Mouse (Mus musculus) CH12.LX (cell line): ENCODE data around the gene Ankrd50. TPM values are rescaled to one million over a fixed set of nuclear protein-coding genes. Genes with fewer than 3 reads are reported as not detected.

Experiments used
- DNase-seq: peaks from one replicate; pipeline ENCODE4 v3.0.0-alpha.2; 2013; ENCODE audit errors: extremely low read depth
- H3K27ac ChIP-seq: 2 replicates; pipeline ENCODE4 v1.5.1; 2012; ENCODE audit warnings: low read depth, mild to moderate bottlenecking, control low read depth, moderate library complexity; ENCODE audit not compliant: insufficient read depth
- H3K27me3 ChIP-seq: replicated peaks from 2 replicates; pipeline ENCODE3; 2012; ENCODE audit warnings: inconsistent platforms
- H3K36me3 ChIP-seq, 2 experiments: replicated peaks in 1 of 2; 2 replicates each; pipeline versions ENCODE3 to v1.6.1; 2012; ENCODE audit warnings: inconsistent platforms in 1 of 2, low read length in 1 of 2, mild to moderate bottlenecking in 1 of 2, mixed read lengths in 1 of 2, moderate library complexity in 1 of 2; ENCODE audit not compliant: control insufficient read depth in 1 of 2, insufficient read depth in 1 of 2
- H3K4me1 ChIP-seq, 2 experiments: 2 replicates each; pipeline ENCODE4 v1.6.1; 2012; ENCODE audit warnings: inconsistent platforms in 1 of 2, moderate library complexity in 1 of 2; ENCODE audit not compliant: insufficient read depth in 2 of 2, control insufficient read depth in 1 of 2
- H3K4me2 ChIP-seq: 2 replicates; pipeline ENCODE4 v1.6.1; 2012; ENCODE audit warnings: low read depth, mild to moderate bottlenecking, control low read depth; ENCODE audit not compliant: poor library complexity, insufficient read depth, severe bottlenecking
- H3K4me3 ChIP-seq, 3 experiments: fragments of 150-350 bp in 1 of 3; sonication (generic) in 1 of 3; replicated peaks in 1 of 3; 2 replicates each; pipeline versions ENCODE3 to v1.5.1; 2011 to 2012; ENCODE audit warnings: low read depth in 2 of 3, low read length in 2 of 3, mild to moderate bottlenecking in 2 of 3, moderate library complexity in 2 of 3, control low read depth in 1 of 3, improper control_type of control experiment in 1 of 3, inconsistent platforms in 1 of 3, mixed read lengths in 1 of 3; ENCODE audit not compliant: poor library complexity in 1 of 3
- H3K79me2 ChIP-seq: replicated peaks from 2 replicates; pipeline ENCODE4 v1.6.1; 2012; ENCODE audit warnings: mild to moderate bottlenecking, moderate library complexity; ENCODE audit not compliant: control insufficient read depth, poor library complexity, insufficient read depth, severe bottlenecking; ENCODE audit errors: extremely low read depth
- H3K9ac ChIP-seq: 2 replicates; pipeline ENCODE4 v1.6.1; 2012; ENCODE audit warnings: low read depth, mild to moderate bottlenecking, control low read depth, moderate library complexity; ENCODE audit not compliant: insufficient read depth
- H3K9me3 ChIP-seq: replicated peaks from 2 replicates; pipeline ENCODE3; 2012; ENCODE audit warnings: low read length, inconsistent platforms, mixed read lengths
- CHD1 ChIP-seq: IDR thresholded peaks from 2 replicates; pipeline ENCODE4 v1.6.1; 2012; ENCODE audit warnings: low read depth, low read length, improper control_type of control experiment, inconsistent platforms
- CHD2 ChIP-seq: IDR thresholded peaks from 2 replicates; pipeline ENCODE4 v1.6.1; 2011; ENCODE audit warnings: low read length, improper control_type of control experiment
- CTCF ChIP-seq, 2 experiments: IDR thresholded peaks in 1 of 2; conservative IDR thresholded peaks in 1 of 2; 2 replicates each; pipeline ENCODE4 v1.5.1; 2011 to 2012; ENCODE audit warnings: low read depth in 2 of 2, low read length in 2 of 2, improper control_type of control experiment in 1 of 2, inconsistent platforms in 1 of 2, mild to moderate bottlenecking in 1 of 2, moderate library complexity in 1 of 2
- ELF1 ChIP-seq: IDR thresholded peaks from 2 replicates; pipeline ENCODE4 v1.6.1; 2014; ENCODE audit warnings: low read depth, mild to moderate bottlenecking, inconsistent platforms, low read length, improper control_type of control experiment
- ETS1 ChIP-seq: conservative IDR thresholded peaks from 2 replicates; pipeline ENCODE4 v1.6.1; 2012; ENCODE audit warnings: low read depth, mild to moderate bottlenecking, inconsistent platforms, low read length, improper control_type of control experiment, moderate library complexity
- JUND ChIP-seq: conservative IDR thresholded peaks from 2 replicates; pipeline ENCODE4 v1.6.1; 2011; ENCODE audit warnings: low read depth, low read length, improper control_type of control experiment
- MAZ ChIP-seq: IDR thresholded peaks from 2 replicates; pipeline ENCODE4 v1.6.1; 2012; ENCODE audit warnings: low read depth, mild to moderate bottlenecking, inconsistent platforms, low read length, improper control_type of control experiment, moderate library complexity
- MYC ChIP-seq: IDR thresholded peaks from 2 replicates; pipeline ENCODE4 v1.6.1; 2011; ENCODE audit warnings: low read depth, mild to moderate bottlenecking, improper control_type of control experiment, low read length
- NELFE ChIP-seq: IDR thresholded peaks from 2 replicates; pipeline ENCODE4 v1.6.1; 2011; ENCODE audit warnings: low read depth, low read length, improper control_type of control experiment
- NRF1 ChIP-seq: IDR thresholded peaks from 2 replicates; pipeline ENCODE4 v1.6.1; 2014; ENCODE audit warnings: low read depth, mild to moderate bottlenecking, inconsistent platforms, low read length, improper control_type of control experiment, moderate library complexity
- PAX5 ChIP-seq: IDR thresholded peaks from 2 replicates; pipeline ENCODE4 v1.6.1; 2012; ENCODE audit warnings: low read length, inconsistent platforms, mixed read lengths
- POLR2A ChIP-seq: IDR thresholded peaks from 2 replicates; pipeline ENCODE4 v1.6.1; 2011; ENCODE audit warnings: low read depth, mild to moderate bottlenecking, improper control_type of control experiment, low read length
- POLR2AphosphoS2 ChIP-seq: IDR thresholded peaks from 2 replicates; pipeline ENCODE4 v1.6.1; 2011; ENCODE audit warnings: low read depth, low read length, improper control_type of control experiment
- RAD21 ChIP-seq: IDR thresholded peaks from 2 replicates; pipeline ENCODE4 v1.6.1; 2011; ENCODE audit warnings: low read depth, mild to moderate bottlenecking, low read length, improper control_type of control experiment, moderate library complexity
- SIN3A ChIP-seq: IDR thresholded peaks from 2 replicates; pipeline ENCODE4 v1.6.1; 2012; ENCODE audit warnings: low read length, improper control_type of control experiment, inconsistent platforms
- SMC3 ChIP-seq: IDR thresholded peaks from 2 replicates; pipeline ENCODE4 v1.6.1; 2011; ENCODE audit warnings: low read depth, low read length, improper control_type of control experiment
- TBP ChIP-seq: conservative IDR thresholded peaks from 2 replicates; pipeline ENCODE4 v1.6.1; 2011; ENCODE audit warnings: low read depth, low read length, improper control_type of control experiment
- TCF12 ChIP-seq: IDR thresholded peaks from 2 replicates; pipeline ENCODE4 v1.6.1; 2014; ENCODE audit warnings: low read depth, mild to moderate bottlenecking, inconsistent platforms, low read length, improper control_type of control experiment
- UBTF ChIP-seq: IDR thresholded peaks from 2 replicates; pipeline ENCODE4 v1.6.1; 2012; ENCODE audit warnings: low read depth, mild to moderate bottlenecking, inconsistent platforms, low read length, improper control_type of control experiment, moderate library complexity
- USF2 ChIP-seq: conservative IDR thresholded peaks from 2 replicates; pipeline ENCODE4 v1.6.1; 2011; ENCODE audit warnings: low read depth, low read length, improper control_type of control experiment
- ZC3H11A ChIP-seq: IDR thresholded peaks from 2 replicates; pipeline ENCODE4 v1.6.1; 2012; ENCODE audit warnings: low read depth, mild to moderate bottlenecking, inconsistent platforms, low read length, improper control_type of control experiment
- ZNF384 ChIP-seq: IDR thresholded peaks from 2 replicates; pipeline ENCODE4 v1.6.1; 2012; ENCODE audit warnings: low read depth, low read length, improper control_type of control experiment, inconsistent platforms
- dilution Hi-C: fragments of 300-500 bp; cut with MboI; formaldehyde crosslinking; loops from 2 replicates; pipeline ENCODE4 v1.14.3; 2020; ENCODE audit warnings: low sequenced_read_pairs; ENCODE audit not compliant: extremely low pct_unique_long_range_greater_than_20kb, extremely low pct_ligation_motif_present
- in situ Hi-C: fragments of 300-500 bp; cut with MboI; formaldehyde crosslinking; loops from 3 replicates; pipeline ENCODE4 v1.14.3; 2019; ENCODE audit warnings: low sequenced_read_pairs, low pct_ligation_motif_present, low pct_unique_long_range_greater_than_20kb, mixed read lengths
- polyA plus RNA-seq: library from polyadenylated mRNA; unstranded; fragments of >175 nt; gene quantifications from 2 replicates; pipeline ENCODE4 v1.2.1, GENCODE M21; 2012; ENCODE audit warnings: low read depth; ENCODE audit not compliant: insufficient read length
- total RNA-seq, 2 experiments: library from RNA; depleted of rRNA; stranded (reverse); fragments of 300-350 nt in 1 of 2; fragments of >200 nt in 1 of 2; gene quantifications; 2 replicates each; pipeline ENCODE4 v1.2.3; 2012 to 2014

Gene Ankrd50
- total RNA-seq (2012; rRNA removed) (11.2 and 24.6 TPM in 2 replicates), total RNA-seq (2014; rRNA removed) (9.0 and 14.0 TPM in 2 replicates), polyA plus RNA-seq (14.6 and 16.4 TPM in 2 replicates)

DNA sequence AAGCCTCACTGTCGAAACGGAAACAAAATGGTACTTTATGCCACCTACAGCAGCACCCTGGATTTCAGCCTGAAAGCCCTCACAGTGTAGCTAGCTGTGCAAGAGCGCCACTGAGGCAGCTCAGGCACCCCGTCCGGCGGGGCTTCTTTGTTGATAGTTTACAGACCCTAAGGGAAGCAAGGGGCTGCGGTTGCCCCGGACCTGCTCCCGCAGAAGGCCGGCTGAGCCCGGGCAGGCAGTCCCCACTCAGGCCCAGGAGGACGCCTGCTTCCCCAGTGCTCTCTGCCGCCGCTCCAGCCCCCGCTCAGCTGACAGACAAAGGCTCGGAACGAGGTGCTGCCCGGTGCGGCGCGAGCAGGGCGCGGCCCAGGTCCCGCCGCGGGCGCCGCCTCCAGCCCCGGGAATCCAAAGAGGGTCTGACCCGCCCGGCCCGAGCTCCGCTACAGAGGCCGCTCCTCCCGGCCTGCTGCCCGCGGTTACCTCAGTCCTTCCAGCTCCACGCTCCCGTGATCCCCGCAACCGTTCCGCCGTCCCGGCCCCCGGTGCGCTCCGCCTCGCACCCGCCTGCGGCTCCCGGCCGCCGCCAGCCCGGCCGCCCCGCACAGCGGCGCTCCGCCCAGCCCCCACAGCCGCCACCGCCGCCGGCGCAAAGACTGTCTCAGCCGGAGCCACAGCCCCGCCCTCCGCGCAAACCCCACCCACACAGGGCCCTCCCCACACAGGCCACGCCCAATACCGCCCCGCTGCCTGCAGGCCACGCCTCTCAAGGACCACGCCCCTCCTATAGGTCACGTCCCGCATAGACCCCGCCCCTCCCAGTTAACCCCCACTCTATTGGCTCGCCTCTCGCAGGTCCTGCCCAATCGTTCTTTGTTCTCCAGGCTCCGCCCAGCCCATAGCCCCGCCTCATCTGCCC is at the start of gene Ankrd50:
Gene Ankrd50 (minus strand): TSS at position 654 of the 916 bp plus-strand sequence.
- dilution Hi-C loops, result no loop called here
- Histone ChIP-seq H3K36me3 (peaks cover 8 to 29% of the 10 kb centered on the region in 2 experiments), H3K79me2 (peaks cover 12% of the 10 kb centered on the region), H3K4me2 (peak within 1 kb of the TSS; percentile 72), H3K27me3 (peaks cover 2% of the 10 kb centered on the region), H3K27ac (peak within 1 kb of the TSS; percentile 10; the same call in 1 of the 2 replicates), H3K9me3 (peaks cover 3% of the 10 kb centered on the region), H3K4me3 (peak within 1 kb of the TSS; percentile 81 to 85 (median 84)), H3K9ac (peak within 1 kb of the TSS; percentile 71), H3K4me1 (peaks cover 11 to 34% of the 10 kb centered on the region in 2 experiments; a peak in 3 of 4 replicates)
- DNase-seq, result peak; percentile 98
- TF ChIP-seq ZC3H11A (no peak), NRF1 (peak; percentile 47; the same call in 1 of the 2 replicates), SMC3 (0 out of 2 replicates have a peak, but pooled peaks have one; percentile 3), ETS1 (no peak), POLR2AphosphoS2 (no peak), TCF12 (peak; percentile 12; the same call in 1 of the 2 replicates), POLR2A (peak; percentile 46; the same call in 1 of the 2 replicates), MYC (no peak), ELF1 (no peak), CHD2 (0 out of 2 replicates have a peak, but pooled peaks have one; percentile 10), NELFE (no peak), USF2 (no peak), ZNF384 (no peak), SIN3A (peak; percentile 44), UBTF (peak; percentile 80; the same call in 1 of the 2 replicates), RAD21 (peak; percentile 4), CTCF (conservative IDR thresholded peaks at IDR 0.05 in 1 of 2, IDR thresholded peaks at IDR 0.05 in 1 of 2; ENCODE audit: low read depth in 2 of 2, low read length in 2 of 2) (peak in 1 of 2 experiments; percentile 29; a peak in 2 of 4 replicates), TBP (0 out of 2 replicates have a peak, but pooled peaks have one; percentile 18), CHD1 (no peak), JUND (no peak), MAZ (0 out of 2 replicates have a peak, but pooled peaks have one; percentile 24), PAX5 (no peak)
- in situ Hi-C loops, result no loop called here
